Mouse (Mus musculus) adrenal gland, postnatal 25 days (tissue): ENCODE data around the gene Ube2q2. TPM values are rescaled to one million over a fixed set of nuclear protein-coding genes. Genes with fewer than 3 reads are reported as not detected.
"Not testable (repeated sequence)": the region's sequence is repeated elsewhere in the genome, so short reads cannot be mapped to it uniquely, and the experiment has no call there.

Experiments
- DNase-seq: peaks from one replicate; pipeline ENCODE4 v3.0.0; 2021; ENCODE audit warnings: mixed read lengths
- total RNA-seq: library from RNA; stranded (reverse); gene quantifications from 2 replicates; pipeline ENCODE4 v1.2.3, GENCODE M21; 2021

Gene Ube2q2
- total RNA-seq, 1 experiment from 2014 or later = 57.1 TPM

DNA sequence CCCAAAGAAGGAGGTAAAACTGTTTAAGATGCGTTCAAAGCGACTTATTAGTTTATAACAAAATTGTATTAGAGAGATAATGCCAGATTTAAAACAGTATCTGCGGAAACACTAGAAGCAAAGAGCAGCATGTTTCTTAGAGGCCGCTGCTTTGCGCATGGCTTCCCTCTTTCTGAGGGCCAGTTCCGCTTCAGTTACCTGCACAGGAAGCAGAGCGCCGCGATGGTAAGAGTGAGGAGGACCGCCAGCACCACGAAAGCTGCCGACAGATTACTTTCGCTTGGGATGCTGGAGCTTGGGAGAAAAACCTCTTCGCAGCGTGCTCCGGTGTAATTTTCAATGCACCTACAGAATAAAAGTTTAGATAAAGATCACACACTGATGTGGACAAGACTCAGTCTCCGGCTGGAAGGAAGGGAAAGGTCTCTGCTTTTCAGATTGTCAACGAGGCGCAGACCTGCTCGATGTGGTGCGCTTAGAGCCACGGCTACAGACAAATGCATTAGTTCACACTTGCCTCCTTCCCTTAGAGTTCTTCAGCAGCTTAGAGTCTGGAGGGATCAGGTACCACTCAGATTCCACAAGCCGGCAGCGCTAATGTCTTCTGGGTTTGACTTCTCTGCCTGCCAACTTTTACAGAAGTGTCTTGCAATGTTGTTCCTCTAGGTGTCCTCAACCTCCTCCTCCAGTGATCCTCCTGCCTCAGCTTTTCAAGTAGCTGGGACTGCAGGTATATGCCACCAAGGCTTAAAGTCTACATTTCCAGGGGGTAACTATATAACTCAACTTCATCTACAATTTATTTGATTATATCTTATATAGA lies 93.4 kb downstream of the Ube2q2 start:
- no peak for DNase-seq

DNA sequence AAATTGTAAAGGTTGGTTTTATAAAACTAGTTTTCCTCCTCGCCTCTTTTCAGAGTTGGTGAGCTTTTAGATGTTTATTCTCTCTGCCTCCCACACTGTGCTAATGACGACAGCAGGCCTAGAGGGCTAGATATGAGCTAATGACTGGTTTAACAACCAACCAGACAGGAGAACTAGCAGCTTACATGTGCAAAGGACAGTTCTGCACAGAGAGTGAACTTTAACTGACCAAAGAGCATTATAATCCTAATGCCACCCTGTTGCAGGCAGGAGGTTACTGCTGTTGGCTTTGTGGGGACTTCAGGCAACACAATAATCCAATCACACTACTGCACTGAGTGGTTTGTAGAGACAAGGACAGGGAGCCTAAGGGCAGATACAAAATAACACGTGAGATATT lies 94.6 kb downstream of the Ube2q2 start:
- DNase-seq = no peak

DNA sequence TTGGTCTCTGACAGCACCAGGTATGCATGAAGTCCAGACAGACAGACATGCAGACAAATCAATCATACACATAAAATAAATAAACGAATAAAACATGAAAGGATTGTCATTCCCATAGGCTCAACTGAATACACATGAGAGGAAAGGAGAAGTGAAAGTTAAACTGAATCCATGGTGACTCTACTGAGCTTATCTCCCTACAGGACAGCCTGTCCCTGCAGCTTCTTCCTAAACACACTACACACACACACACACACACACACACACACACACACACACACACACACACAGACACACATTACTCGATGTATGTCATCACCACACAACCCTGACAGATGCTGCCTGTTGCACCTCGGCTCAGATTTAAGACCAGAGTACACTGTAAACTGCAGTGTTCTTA lies 95.4 kb downstream of the Ube2q2 start:
- no peak for DNase-seq

DNA sequence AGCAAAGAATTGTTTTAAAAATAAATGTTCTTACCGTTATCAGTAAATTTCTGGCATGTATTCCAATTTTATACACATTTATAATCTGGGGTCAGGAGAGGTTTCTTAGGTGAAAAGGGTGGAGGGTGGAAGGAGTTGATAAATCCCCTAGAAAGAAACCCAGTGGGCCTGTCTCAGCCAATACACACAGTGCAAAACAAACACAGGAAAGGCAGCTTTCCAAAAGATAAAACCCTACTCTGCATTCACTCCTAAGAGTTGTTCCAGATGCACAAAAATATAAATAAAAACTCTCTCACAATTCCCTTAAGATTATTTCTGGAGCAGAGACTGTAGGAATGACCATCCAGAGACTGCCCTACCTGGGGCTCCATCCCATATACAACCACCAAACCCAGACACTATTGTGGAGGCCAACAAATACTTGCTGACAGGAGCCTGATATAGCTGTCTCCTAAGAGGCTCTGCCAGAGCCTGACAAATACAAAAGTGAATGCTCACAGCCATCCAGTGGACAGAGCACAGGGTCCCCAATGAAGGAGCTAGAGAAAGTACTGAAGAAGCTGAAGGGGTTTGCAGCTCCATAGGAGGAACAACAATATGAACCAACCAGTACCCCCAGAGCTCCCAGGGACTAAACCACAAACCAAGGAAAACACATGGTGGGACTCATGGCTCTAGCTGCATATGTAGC lies 96.5 kb downstream of the Ube2q2 start:
- not testable (repeated sequence) for DNase-seq

DNA sequence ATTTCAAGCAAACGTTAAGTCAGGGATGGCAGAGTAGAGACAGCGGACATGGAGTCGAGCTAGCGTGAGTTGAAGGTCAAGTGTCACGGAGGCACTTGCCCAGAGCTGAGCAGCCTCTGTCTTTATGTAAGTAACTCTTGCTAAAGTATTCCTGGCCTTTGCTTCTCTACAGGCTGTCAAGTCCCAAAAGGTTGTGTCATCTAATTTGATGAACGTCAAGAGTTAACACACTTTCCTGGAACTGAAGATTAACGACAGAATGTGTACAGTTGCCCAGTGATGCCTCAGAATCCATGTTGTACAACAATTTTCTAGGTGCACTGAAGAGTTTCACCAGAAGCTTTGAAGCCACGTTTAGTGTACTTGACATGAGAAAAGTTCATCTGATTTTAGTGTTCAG lies 97.8 kb downstream of the Ube2q2 start:
- no peak for DNase-seq

DNA sequence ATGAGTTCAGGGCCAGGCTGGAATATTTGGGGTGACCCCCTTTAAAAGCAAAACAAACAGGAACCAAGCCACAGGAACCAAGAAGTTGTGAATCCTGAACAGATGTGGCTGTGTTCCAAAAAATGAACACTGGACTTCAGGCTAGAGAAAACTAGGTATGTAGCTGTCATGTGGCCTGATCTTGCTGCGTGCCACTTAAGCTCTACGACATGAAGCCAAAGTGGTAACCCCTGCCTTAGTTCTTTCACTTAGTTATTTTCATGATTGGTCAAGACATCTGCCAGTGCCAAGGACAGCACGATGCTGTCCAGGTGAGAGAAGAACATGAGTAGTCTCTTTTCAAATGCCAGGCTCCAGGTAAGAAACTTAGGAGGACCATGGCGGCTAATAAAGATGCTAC lies 98.3 kb downstream of the Ube2q2 start:
- no peak for DNase-seq

DNA sequence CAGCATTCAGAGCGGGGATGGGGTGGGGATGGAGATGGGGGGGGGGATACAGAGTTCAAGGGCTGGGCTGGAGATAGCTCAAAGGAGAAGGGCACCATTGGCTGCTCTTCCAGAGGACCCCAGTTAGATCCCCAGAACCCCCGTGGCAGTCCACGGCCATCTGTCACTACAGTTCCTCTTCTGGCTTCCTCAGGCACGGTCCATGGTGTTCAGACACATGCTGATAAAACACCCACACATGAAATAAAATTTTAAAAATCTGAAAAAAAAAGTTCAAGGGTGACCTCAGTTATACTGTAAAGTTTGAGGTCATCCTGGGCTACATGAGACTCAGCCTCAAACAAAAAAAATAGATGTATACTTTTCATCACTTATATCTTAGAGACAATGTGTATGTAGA lies 99.8 kb downstream of the Ube2q2 start:
- DNase-seq = no peak

DNA sequence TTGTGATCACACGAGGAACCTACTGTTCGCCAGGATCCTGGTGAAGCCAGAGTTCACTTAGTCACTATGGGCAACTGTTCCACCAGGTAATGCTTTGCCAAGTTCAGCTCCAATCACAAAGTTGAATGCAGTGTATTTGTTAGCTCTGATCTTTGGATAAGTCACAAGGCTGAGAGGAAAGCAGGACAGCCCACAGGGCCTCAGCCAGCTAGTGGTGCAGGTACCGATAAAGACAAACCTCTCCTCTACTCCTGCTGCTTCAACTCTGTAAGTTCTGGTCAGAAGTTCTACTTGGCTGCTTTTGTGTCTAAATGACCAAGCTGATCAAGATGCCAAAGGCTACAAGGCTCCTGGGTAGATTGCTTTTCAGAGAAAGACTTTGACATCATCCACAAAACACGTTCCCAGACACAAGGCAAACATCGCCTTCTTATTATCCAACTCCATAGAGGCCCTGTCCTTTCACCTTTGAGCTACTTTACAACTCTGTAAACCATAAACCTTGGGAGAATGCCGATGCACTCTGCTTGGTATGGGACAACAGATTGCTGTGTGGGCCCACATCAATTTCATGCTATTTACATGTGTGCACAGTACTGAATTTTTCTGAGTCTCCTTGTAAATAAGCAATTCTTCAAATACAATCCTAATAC lies 102.1 kb downstream of the Ube2q2 start:
- DNase-seq = no peak

DNA sequence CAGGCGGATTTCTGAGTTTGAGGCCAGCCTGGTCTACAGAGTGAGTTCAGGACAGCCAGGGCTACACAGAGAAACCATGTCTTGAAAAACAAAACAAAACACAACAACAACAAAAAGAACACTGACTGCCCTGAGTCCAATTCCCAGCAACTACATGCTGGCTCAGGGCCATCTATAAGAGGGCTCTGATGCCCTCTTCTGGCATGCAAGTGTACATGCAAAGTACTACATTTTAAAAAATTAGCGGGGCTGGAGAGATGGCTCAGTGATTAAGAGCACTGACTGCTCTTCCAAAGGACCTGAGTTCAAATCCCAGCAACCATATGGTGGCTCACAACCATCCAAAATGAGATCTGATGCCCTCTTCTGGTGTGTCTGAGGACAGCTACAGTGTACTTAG lies 103.4 kb downstream of the Ube2q2 start:
- DNase-seq = not testable (repeated sequence)

DNA sequence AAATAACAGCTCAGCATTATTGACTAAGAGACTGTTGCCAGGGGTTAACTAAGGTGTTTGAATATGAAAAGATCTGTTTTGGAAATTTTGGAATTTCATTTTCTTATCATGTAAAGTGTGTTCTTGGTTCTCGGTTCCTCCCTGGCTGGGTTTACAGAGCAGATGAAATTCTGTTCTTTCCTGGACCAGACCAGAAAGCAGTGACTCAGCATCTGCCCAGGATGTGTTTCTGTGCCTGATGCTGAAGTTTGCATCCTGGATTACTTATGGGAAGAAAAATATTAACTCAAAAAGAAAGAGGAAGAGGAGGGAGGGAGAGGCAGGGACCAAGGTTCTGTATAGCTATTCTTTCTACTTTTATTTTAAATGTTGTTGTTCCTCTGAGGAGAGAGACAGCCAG lies 105.2 kb downstream of the Ube2q2 start:
- DNase-seq = no peak

DNA sequence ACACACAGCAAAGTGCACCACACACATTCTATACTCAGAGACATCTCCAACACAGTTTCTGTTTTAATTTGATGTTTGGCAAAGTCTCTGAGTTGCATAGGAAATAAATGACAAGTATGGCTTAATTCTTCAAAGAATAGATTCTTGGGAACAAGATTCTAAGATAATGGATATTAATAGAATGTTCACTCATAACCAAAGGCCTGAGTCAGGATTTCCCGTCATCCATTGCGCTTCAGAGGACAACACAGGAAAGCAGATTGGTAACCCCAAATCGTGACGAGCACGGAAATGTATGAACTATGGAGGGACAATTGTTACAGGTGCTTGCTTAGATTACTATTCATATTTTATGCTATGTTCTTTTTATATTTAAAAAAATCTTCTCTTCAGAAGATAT lies 106.4 kb downstream of the Ube2q2 start:
- no peak for DNase-seq

DNA sequence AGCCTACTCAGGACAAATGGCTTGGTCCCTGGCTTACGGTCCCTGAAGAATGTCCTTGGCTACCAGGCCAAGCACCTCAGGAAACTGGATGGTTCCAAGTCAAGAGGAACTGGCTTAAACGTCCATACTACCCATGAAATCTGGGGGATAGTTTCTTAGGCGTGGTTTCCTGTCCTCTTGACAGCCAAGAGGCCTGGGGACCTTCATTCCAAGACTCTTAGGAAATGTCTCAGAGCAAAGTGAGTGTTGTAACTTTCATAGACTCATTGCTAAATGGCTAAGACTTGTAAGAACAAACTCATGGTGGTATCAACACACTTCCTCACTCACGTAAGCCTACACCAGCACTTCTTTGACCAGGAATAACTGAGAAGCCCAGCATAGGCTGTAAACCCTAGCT lies 107.0 kb downstream of the Ube2q2 start:
- DNase-seq = no peak

DNA sequence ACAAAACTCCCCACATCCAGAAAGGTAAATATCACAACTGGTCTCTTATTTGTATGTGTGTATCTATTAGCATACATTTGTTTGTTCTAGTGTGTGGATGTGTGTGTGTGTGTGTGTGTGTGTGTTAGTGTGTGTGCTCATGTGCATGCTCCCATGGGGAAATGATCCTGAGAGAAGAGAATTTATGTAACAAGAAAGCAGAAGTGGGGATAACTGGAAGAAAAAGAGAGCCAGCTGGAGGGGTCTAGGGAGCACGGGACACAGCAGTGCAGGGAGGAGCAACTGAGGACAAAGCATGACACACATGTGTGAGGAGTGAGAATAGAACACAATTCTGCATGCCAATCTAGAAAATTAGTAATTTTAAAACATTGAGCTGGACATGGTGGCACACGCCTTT lies 108.5 kb downstream of the Ube2q2 start:
- no peak for DNase-seq

Other genes starting within 250 kb of the Ube2q2 start
- 2.4 and 2.5 TPM in 2 replicates for gene Hykk, start 231.6 kb upstream of the Ube2q2 start, total RNA-seq
- gene Psma4, start 198.1 kb upstream of the Ube2q2 start, total RNA-seq = 202 and 203 TPM in 2 replicates
- gene AY074887, start 197.9 kb upstream of the Ube2q2 start, total RNA-seq = not detected in 2 replicates
- 0.86 and 0.88 TPM in 2 replicates for gene Chrna5, start 168.0 kb upstream of the Ube2q2 start, total RNA-seq
- 7.4 and 11.2 TPM in 2 replicates for gene Chrna3, start 122.3 kb upstream of the Ube2q2 start, total RNA-seq
- 5.9 and 6.2 TPM in 2 replicates for gene Chrnb4, start 100.1 kb upstream of the Ube2q2 start, total RNA-seq
- gene Fbxo22, start 60.1 kb downstream of the Ube2q2 start, total RNA-seq = 39.4 and 40.0 TPM in 2 replicates
- gene Nrg4, start 178.0 kb downstream of the Ube2q2 start, total RNA-seq = 27.2 and 47.6 TPM in 2 replicates
- gene Tmem266, start 178.1 kb downstream of the Ube2q2 start, total RNA-seq = 0.58 and 1.3 TPM in 2 replicates